Mouse (Mus musculus) forebrain, embryonic 14.5 days (tissue): ENCODE measurements around the gene Snrpa1. TPM values are rescaled to one million over a fixed set of nuclear protein-coding genes. Genes with fewer than 3 reads are reported as not detected.

Experiments
- ATAC-seq: fragments of 200-750 bp; cut with Nextera tagmentation; 2 replicates; pipeline ENCODE4 v1.8.0; 2017; ENCODE audit warnings: mild to moderate bottlenecking, moderate library complexity
- DNase-seq: peaks from one replicate; pipeline ENCODE4 v3.0.0-alpha.2; 2015; ENCODE audit warnings: low spot score
- H3K27ac ChIP-seq: fragments of 300-500 bp; sonication (generic); 2 replicates; pipeline ENCODE4 v1.5.1; 2014; ENCODE audit warnings: low read depth, mild to moderate bottlenecking, control low read depth, low read length, moderate library complexity
- H3K27me3 ChIP-seq: fragments of 300-500 bp; sonication (generic); replicated peaks from 2 replicates; pipeline ENCODE4 v1.6.1; 2014; ENCODE audit warnings: low read length, control low read depth, mixed read lengths; ENCODE audit not compliant: control insufficient read depth, insufficient read depth
- H3K36me3 ChIP-seq: fragments of 300-500 bp; sonication (generic); 2 replicates; pipeline ENCODE4 v1.6.1; 2014; ENCODE audit warnings: low read length, control low read depth; ENCODE audit not compliant: control insufficient read depth, insufficient read depth
- H3K4me1 ChIP-seq: fragments of 300-500 bp; sonication (generic); 2 replicates; pipeline ENCODE4 v1.6.1; 2014; ENCODE audit warnings: antibody characterized with exemption, low read length, control low read depth; ENCODE audit not compliant: control insufficient read depth, insufficient read depth
- H3K4me2 ChIP-seq: fragments of 300-500 bp; sonication (generic); 2 replicates; pipeline ENCODE4 v1.6.1; 2014; ENCODE audit warnings: mild to moderate bottlenecking, control low read depth, low read length
- H3K4me3 ChIP-seq: fragments of 300-500 bp; sonication (generic); 2 replicates; pipeline ENCODE4 v1.5.1; 2014; ENCODE audit warnings: low read depth, low read length, control low read depth
- H3K9ac ChIP-seq: fragments of 300-500 bp; sonication (generic); 2 replicates; pipeline ENCODE4 v1.6.1; 2014; ENCODE audit warnings: mild to moderate bottlenecking, low read length, control low read depth, moderate library complexity
- H3K9me3 ChIP-seq: fragments of 300-500 bp; sonication (generic); replicated peaks from 2 replicates; pipeline ENCODE4 v1.6.1; 2016; ENCODE audit warnings: low read length, control low read depth, mixed read lengths; ENCODE audit not compliant: control insufficient read depth
- whole genome bisulfite sequencing: fragments of 180-500 bp; shearing (Covaris S2); extraction: QIAGEN DNeasy Blood & Tissue Kit; methylation state at CpG from one replicate; pipeline ENCODE4 v1.1.7; 2014; 5-methylcytosine and 5-hydroxymethylcytosine counted together
- polyA plus RNA-seq: library from polyadenylated mRNA; unstranded; fragments of >200 nt; fragmentation: Nextera tagmentation; extraction: Ambion mirVana; gene quantifications from 2 replicates; pipeline ENCODE4 v1.2.1, GENCODE M21; 2014

Snrpa1 gene
- polyA plus RNA-seq, 1 experiment from 2014 or later: 157 TPM

GRCm38 (mm10) chr7:66106581-66107056 lies 47.8 kb downstream of the Snrpa1 start:
- 55% methylated on average over 7 of the region's 7 CpGs for WGBS
- Histone ChIP-seq H3K9ac (no peak overlapping the region), H3K4me2 (no peak overlapping the region), H3K4me1 (peaks cover 7% of the 10 kb centered on the region), H3K27me3 (0 out of 2 replicates have a peak, but pooled peaks cover 4% of the 10 kb centered on the region), H3K9me3 (no peaks in the 10 kb centered on the region), H3K27ac (no peak overlapping the region), H3K36me3 (no peaks in the 10 kb centered on the region), H3K4me3 (no peak overlapping the region)
- DNase-seq (no peak), ATAC-seq (no peak)

DNA sequence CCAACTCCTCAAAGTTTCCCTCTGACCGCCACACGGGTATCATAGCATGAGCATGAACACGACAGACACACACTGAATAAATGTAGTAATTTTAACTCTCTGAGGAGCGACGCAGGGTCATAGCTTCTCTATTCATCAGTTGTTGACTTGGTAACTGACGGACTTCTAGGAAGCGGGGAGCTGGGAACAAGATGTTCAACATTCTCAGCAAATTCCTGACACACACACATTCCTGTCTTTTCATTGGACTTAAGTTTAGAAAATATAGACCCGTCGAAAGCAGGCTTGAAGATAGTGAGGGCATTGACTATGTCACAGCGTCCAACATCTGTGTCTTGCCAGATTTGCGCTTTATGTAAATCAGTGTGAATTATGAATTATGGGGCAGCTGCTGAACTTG lies 48.4 kb downstream of the Snrpa1 start:
- H3K9me3 ChIP-seq: no peaks in the 10 kb centered on the region
- no peak for ATAC-seq
- H3K27ac ChIP-seq: no peak overlapping the region
- H3K4me3 ChIP-seq: no peak overlapping the region
- H3K36me3 ChIP-seq: no peaks in the 10 kb centered on the region
- H3K4me1 ChIP-seq: peaks cover 7% of the 10 kb centered on the region
- whole genome bisulfite sequencing: 80% methylated on average over 11 of the region's 11 CpGs
- DNase-seq: no peak
- no peak overlapping the region for H3K9ac ChIP-seq
- H3K4me2 ChIP-seq: no peak overlapping the region
- H3K27me3 ChIP-seq: 0 out of 2 replicates have a peak, but pooled peaks cover 4% of the 10 kb centered on the region

DNA sequence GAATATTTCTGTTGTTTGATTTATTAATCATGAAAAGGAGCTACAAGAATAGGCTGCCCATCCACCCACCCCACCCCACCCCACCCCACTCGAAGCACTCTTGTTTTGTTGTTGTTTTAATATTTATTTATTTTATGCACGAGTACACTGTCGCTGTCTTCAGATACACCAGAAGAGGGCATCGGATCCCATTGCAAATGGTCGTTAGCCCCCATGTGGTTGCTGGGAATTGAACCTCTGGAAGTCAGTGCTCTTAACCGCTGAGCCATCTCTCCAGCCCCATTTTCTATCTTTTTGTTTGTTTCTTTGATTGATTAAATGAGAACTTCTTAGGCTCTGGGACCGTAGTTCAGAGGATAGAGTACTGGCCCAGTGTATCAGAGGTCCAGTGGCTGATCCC lies 49.1 kb downstream of the Snrpa1 start:
- peak; percentile 60 for DNase-seq
- H3K27ac ChIP-seq: no peak overlapping the region
- 9% methylated on average over 7 of the region's 7 CpGs for WGBS
- no peak overlapping the region for H3K4me3 ChIP-seq
- ATAC-seq: no peak
- H3K27me3 ChIP-seq: 0 out of 2 replicates have a peak, but pooled peaks cover 4% of the 10 kb centered on the region
- H3K36me3 ChIP-seq: no peaks in the 10 kb centered on the region
- no peak overlapping the region for H3K4me2 ChIP-seq
- no peaks in the 10 kb centered on the region for H3K9me3 ChIP-seq
- peaks cover 7% of the 10 kb centered on the region for H3K4me1 ChIP-seq
- H3K9ac ChIP-seq: no peak overlapping the region

- DNase-seq (peak; percentile 95), ATAC-seq (peak; percentile 90)
- Histone ChIP-seq H3K9ac (peak within 1 kb of the TSS; percentile 96), H3K36me3 (no peaks in the 10 kb centered on the region), H3K27ac (peak within 1 kb of the TSS; percentile 95), H3K27me3 (0 out of 2 replicates have a peak, but pooled peaks cover 4% of the 10 kb centered on the region), H3K4me1 (peaks cover 10% of the 10 kb centered on the region), H3K9me3 (no peaks in the 10 kb centered on the region), H3K4me2 (peak within 1 kb of the TSS; percentile 94), H3K4me3 (peak within 1 kb of the TSS; percentile 91)
- under 1% methylated on average over 78 of the region's 123 CpGs for WGBS
Measured at GRCm38 (mm10) chr7:66108961-66109854, 50.4 kb downstream of the Snrpa1 start, which contains the start of gene Chsy1. Gene Chsy1, plus strand, starts transcription at chr7:66109515.

- DNase-seq (peak; percentile 52), ATAC-seq (peak; percentile 49)
- under 1% methylated on average over 70 of the region's 77 CpGs for WGBS
- Histone ChIP-seq H3K4me2 (peak overlapping the region; percentile 94), H3K27me3 (0 out of 2 replicates have a peak, but pooled peaks cover 4% of the 10 kb centered on the region), H3K36me3 (no peaks in the 10 kb centered on the region), H3K9ac (peak overlapping the region; percentile 96), H3K9me3 (no peaks in the 10 kb centered on the region), H3K4me1 (peaks cover 13% of the 10 kb centered on the region), H3K4me3 (peak overlapping the region; percentile 91), H3K27ac (peak overlapping the region; percentile 95)
Measured at GRCm38 (mm10) chr7:66109855-66110635, 51.2 kb downstream of the Snrpa1 start.

DNA sequence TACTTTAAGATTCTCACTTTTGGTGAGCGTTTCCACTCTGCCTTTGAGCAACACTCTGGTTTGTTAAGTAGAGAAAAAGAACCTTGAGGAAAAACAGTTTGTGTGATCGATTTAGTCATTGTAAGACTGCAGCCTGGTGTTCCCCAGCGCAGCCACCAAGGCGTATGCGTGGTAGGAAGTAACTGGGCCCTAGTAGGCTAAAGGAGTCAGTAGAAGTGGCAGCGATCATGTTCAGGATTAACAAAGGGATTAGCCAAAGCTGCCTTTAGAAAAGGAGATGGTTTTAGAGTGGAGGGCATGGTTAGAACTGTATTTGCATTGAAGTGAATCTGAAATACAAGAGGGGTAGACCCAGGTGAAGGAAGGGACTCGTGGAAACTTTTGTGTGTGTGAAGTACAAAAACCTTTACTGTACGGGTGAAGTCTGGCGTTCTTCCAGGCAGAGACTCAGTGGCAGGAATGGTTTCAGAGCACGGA lies 51.9 kb downstream of the Snrpa1 start:
- Histone ChIP-seq H3K36me3 (no peaks in the 10 kb centered on the region), H3K4me1 (peaks cover 15% of the 10 kb centered on the region), H3K27me3 (0 out of 2 replicates have a peak, but pooled peaks cover 4% of the 10 kb centered on the region), H3K9me3 (no peaks in the 10 kb centered on the region), H3K4me2 (peak overlapping the region; percentile 94), H3K4me3 (peak overlapping the region; percentile 91), H3K9ac (peak overlapping the region; percentile 96), H3K27ac (peak overlapping the region; percentile 95; the same call in 1 of the 2 replicates)
- ATAC-seq (no peak), DNase-seq (peak; percentile 56)
- under 1% methylated on average over 10 of the region's 10 CpGs for WGBS

DNA sequence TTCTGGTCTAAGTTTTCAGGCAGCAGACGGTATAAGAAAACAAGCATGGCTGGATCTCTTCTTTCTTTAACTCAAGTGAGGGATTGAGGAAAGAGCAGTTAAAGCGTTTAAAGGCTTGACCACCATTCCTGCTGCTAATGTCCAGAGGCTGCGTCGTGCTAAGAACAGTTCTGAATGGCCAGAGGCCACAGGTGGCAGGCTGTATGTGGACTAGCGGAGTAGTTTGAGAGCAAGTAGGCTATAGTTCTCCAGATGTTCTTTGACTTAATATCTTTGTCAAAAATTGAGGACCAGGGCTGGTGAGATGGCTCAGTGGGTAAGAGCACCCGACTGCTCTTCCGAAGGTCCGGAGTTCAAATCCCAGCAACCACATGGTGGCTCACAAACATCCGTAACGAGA lies 52.4 kb downstream of the Snrpa1 start:
- H3K4me3 ChIP-seq: peak overlapping the region; percentile 91
- H3K27me3 ChIP-seq: 0 out of 2 replicates have a peak, but pooled peaks cover 4% of the 10 kb centered on the region
- WGBS: 56% methylated on average over 10 of the region's 10 CpGs
- no peaks in the 10 kb centered on the region for H3K36me3 ChIP-seq
- peak overlapping the region; percentile 94 for H3K4me2 ChIP-seq
- H3K9ac ChIP-seq: peak overlapping the region; percentile 96
- peaks cover 15% of the 10 kb centered on the region for H3K4me1 ChIP-seq
- DNase-seq (no peak), ATAC-seq (no peak)
- no peak overlapping the region for H3K27ac ChIP-seq
- H3K9me3 ChIP-seq: no peaks in the 10 kb centered on the region

DNA sequence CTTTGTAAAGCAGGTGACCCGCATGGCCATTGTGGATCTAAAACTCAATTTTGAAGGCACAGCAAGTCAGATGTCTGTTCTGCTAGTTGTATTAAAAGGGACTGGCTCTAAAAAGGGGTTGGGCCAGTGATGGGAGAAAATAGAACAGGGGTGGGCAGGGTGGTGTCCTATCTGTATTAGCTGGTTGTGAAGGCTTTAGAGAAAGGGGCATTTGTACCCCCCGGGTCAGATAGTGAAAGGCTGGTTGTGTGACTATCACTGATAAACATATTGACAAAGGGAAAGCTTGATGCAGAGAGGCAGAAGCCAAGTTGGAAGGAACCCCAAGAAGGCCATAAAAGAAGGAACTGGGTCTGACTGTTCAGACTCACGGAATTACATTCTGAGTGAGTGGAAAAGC lies 54.8 kb downstream of the Snrpa1 start:
- H3K9me3 ChIP-seq: no peaks in the 10 kb centered on the region
- H3K27ac ChIP-seq: no peak overlapping the region

More for the DNA sequence above, 54.8 kb downstream of the Snrpa1 start:
- Histone ChIP-seq H3K4me3 (no peak overlapping the region), H3K4me2 (no peak overlapping the region), H3K4me1 (peaks cover 15% of the 10 kb centered on the region), H3K27me3 (no peaks in the 10 kb centered on the region), H3K9ac (no peak overlapping the region), H3K36me3 (no peaks in the 10 kb centered on the region)
- no peak for DNase-seq
- 88% methylated on average over 3 of the region's 3 CpGs for WGBS
- no peak for ATAC-seq
